Comparison of ENCODE assay signal across 30 mouse cellular contexts in genomic region chr19:10835671-10836070, GRCm38 (mm10). TPM values are rescaled to one million over a fixed set of nuclear protein-coding genes. Genes with fewer than 3 reads are reported as not detected.
"Had no signal": no experiment of that assay in that cellular context is flagged by ENCODE, and none has a peak within 500 bp of the region (broad histone marks: within the 10 kb centered on the region; RNA-seq: fewer than 3 reads in every experiment).

No protein-coding gene starts in this region.

- H3K27ac ChIP-seq: gastrocnemius, adult 2 months; heart, embryonic 10.5 days; hindbrain, embryonic 10.5 days; hindbrain, embryonic 12.5 days; hindbrain, embryonic 14.5 days; layer of hippocampus, adult 2 months; limb, embryonic 10.5 days; limb, embryonic 12.5 days; liver, embryonic 13.5 days; liver, embryonic 15.5 days had no signal

- H3K9me3 ChIP-seq: heart, embryonic 10.5 days; heart, embryonic 12.5 days; hindbrain, embryonic 10.5 days; hindbrain, embryonic 12.5 days; limb, embryonic 10.5 days; limb, embryonic 12.5 days; liver, embryonic 13.5 days; liver, embryonic 15.5 days had no signal

- H3K9ac ChIP-seq: heart, embryonic 12.5 days; hindbrain, embryonic 12.5 days; hindbrain, embryonic 14.5 days; limb, embryonic 12.5 days; liver, embryonic 13.5 days; liver, embryonic 15.5 days; liver, postnatal 0 days had no signal

- H3K27me3 ChIP-seq: heart, embryonic 12.5 days; hindbrain, embryonic 12.5 days; limb, embryonic 12.5 days; liver, embryonic 15.5 days had no signal

- ATAC-seq: hindbrain, embryonic 16.5 days; intestine, postnatal 0 days; liver, postnatal 0 days had no signal

- H3K4me3 ChIP-seq: gastrocnemius, adult 2 months; heart, embryonic 10.5 days; heart, embryonic 12.5 days; hindbrain, embryonic 10.5 days; hindbrain, embryonic 12.5 days; layer of hippocampus, adult 2 months; limb, embryonic 10.5 days; limb, embryonic 12.5 days; liver, embryonic 13.5 days; liver, embryonic 15.5 days had no signal

- DNase-seq: gastrocnemius, adult 2 months; gastrocnemius, postnatal 10 days; gastrocnemius, postnatal 25 days; heart, adult 18-20 months; heart, postnatal 10 days; heart, postnatal 4 days; kidney, adult 18-20 months; kidney, adult 8-10 months; kidney, postnatal 10 days; kidney, postnatal 25 days; kidney, postnatal 4 days; layer of hippocampus, postnatal 36 days; liver; liver, embryonic 13.5 days; liver, postnatal 0 days had no signal

- H3K36me3 ChIP-seq: heart, embryonic 10.5 days; heart, embryonic 12.5 days; hindbrain, embryonic 10.5 days; hindbrain, embryonic 12.5 days; limb, embryonic 10.5 days; limb, embryonic 12.5 days; liver, embryonic 13.5 days; liver, embryonic 15.5 days had no signal

- H3K4me2 ChIP-seq: heart, embryonic 12.5 days; hindbrain, embryonic 12.5 days; hindbrain, embryonic 14.5 days; limb, embryonic 12.5 days; liver, embryonic 11.5 days; liver, embryonic 13.5 days; liver, embryonic 15.5 days had no signal

- H3K4me1 ChIP-seq: heart, embryonic 10.5 days; heart, embryonic 12.5 days; hindbrain, embryonic 10.5 days; hindbrain, embryonic 12.5 days; limb, embryonic 10.5 days; limb, embryonic 12.5 days; liver, embryonic 13.5 days; liver, embryonic 15.5 days had no signal

RNA-seq across cellular contexts. Expression of gene Cd6, which starts 5.8 kb away (rescaled TPM):
- total RNA-seq: gastrocnemius, adult 2 months; layer of hippocampus, postnatal 10 days had no signal
- polyA plus RNA-seq: heart, embryonic 10.5 days; heart, embryonic 12.5 days; heart, embryonic 14.5 days; hindbrain, embryonic 10.5 days; hindbrain, embryonic 12.5 days; hindbrain, embryonic 14.5 days; hindbrain, embryonic 16.5 days; kidney, embryonic 16.5 days; limb, embryonic 10.5 days; limb, embryonic 12.5 days; liver, embryonic 11.5 days; liver, embryonic 15.5 days had no signal
